Mouse (Mus musculus) lung, adult 2 months (tissue): ENCODE measurements around the gene Asic2.

ENCODE experiments used
- CTCF ChIP-seq: fragments of 200-500 bp; IDR thresholded peaks from 2 replicates; pipeline ENCODE4 v1.5.1; 2011; ENCODE audit warnings: mild to moderate bottlenecking, low read length, control low read depth; ENCODE audit not compliant: insufficient read depth
- POLR2A ChIP-seq: fragments of 200-500 bp; IDR thresholded peaks from 2 replicates; pipeline ENCODE4 v1.6.1; 2011; ENCODE audit warnings: low read depth, mild to moderate bottlenecking, control low read depth, low read length, borderline replicate concordance; ENCODE audit errors: extremely low read depth

DNA sequence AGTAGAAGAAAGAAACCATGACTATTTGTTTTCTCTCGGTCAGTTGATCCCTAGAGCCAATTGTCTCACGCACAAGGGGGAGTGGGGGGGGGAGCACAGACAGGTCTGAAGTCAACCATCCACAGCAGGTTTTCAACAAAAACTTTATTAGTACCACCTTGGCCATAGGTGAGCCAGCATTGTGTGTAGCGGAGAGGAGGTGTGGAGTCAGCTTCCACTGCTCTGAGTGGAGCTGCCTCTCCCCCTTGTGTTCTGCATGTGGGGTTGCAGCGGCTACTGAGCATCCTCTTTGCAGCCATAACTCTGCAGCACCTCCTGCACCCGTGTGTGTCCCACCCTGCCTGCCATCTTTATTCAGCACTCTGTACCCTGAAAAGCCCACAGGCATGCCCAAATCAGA is 6.3 kb upstream of the Asic2 start:
- TF ChIP-seq POLR2A (no peak), CTCF (no peak)
